Mouse (Mus musculus): Measurements from ENCODE around the gene Car2. TPM values are rescaled to one million over a fixed set of nuclear protein-coding genes. Genes with fewer than 3 reads are reported as not detected.

Car2 gene
- polyA plus RNA-seq, 1 experiment from 2014 or later = 2,019 TPM

GRCm38 (mm10) chr3:14874402-14875040 is 11.6 kb upstream of the Car2 start:
- Histone ChIP-seq H3K9ac (ENCODE audit: low read depth, low read length) (no peak overlapping the region), H3K27ac (ENCODE audit: low read length) (peak overlapping the region; percentile 42; the same call in 1 of the 2 replicates), H3K36me3 (ENCODE audit: control insufficient read depth, insufficient read depth) (no peaks in the 10 kb centered on the region), H3K9me3 (replicated peaks; ENCODE audit: control insufficient read depth, low read length) (no peaks in the 10 kb centered on the region), H3K4me3 (ENCODE audit: low read depth, low read length) (no peak overlapping the region), H3K4me2 (ENCODE audit: low read depth, low read length) (no peak overlapping the region; the same call in 1 of the 2 replicates), H3K27me3 (ENCODE audit: control insufficient read depth, insufficient read depth, low read depth, low read length) (no peaks in the 10 kb centered on the region), H3K4me1 (ENCODE audit: control insufficient read depth, low read depth, low read length) (peaks cover 24% of the 10 kb centered on the region)
- no peak for ATAC-seq (ENCODE audit: low read depth)
- WGBS (ENCODE audit: insufficient replicate concordance) = 32% methylated on average over 8 of the region's 8 CpGs

- Histone ChIP-seq H3K4me1 (ENCODE audit: control insufficient read depth, low read depth, low read length) (peaks cover 40% of the 10 kb centered on the region), H3K4me3 (ENCODE audit: low read depth, low read length) (no peak overlapping the region), H3K27ac (ENCODE audit: low read length) (peak overlapping the region; percentile 99), H3K27me3 (ENCODE audit: control insufficient read depth, insufficient read depth, low read depth, low read length) (no peaks in the 10 kb centered on the region), H3K9me3 (replicated peaks; ENCODE audit: control insufficient read depth, low read length) (no peaks in the 10 kb centered on the region), H3K36me3 (ENCODE audit: control insufficient read depth, insufficient read depth) (no peaks in the 10 kb centered on the region), H3K9ac (ENCODE audit: low read depth, low read length) (peak overlapping the region; percentile 47), H3K4me2 (ENCODE audit: low read depth, low read length) (peak overlapping the region; percentile 69)
- WGBS (ENCODE audit: insufficient replicate concordance) = 64% methylated on average over 9 of the region's 9 CpGs
- no peak for ATAC-seq (ENCODE audit: low read depth)
Observed at GRCm38 (mm10) chr3:14876325-14876918, 9.7 kb upstream of the Car2 start.

GRCm38 (mm10) chr3:14877251-14877909 is 8.7 kb upstream of the Car2 start:
- H3K4me2 ChIP-seq (ENCODE audit: low read depth, low read length) = peak overlapping the region; percentile 69
- peak overlapping the region; percentile 99 for H3K27ac ChIP-seq (ENCODE audit: low read length)
- H3K36me3 ChIP-seq (ENCODE audit: control insufficient read depth, insufficient read depth) = no peaks in the 10 kb centered on the region
- H3K9ac ChIP-seq (ENCODE audit: low read depth, low read length) = peak overlapping the region; percentile 61
- ATAC-seq (ENCODE audit: low read depth) = peak; percentile 85
- no peaks in the 10 kb centered on the region for H3K9me3 ChIP-seq (replicated peaks; ENCODE audit: control insufficient read depth, low read length)
- 23% methylated on average over 7 of the region's 7 CpGs for WGBS (ENCODE audit: insufficient replicate concordance)
- peaks cover 47% of the 10 kb centered on the region for H3K4me1 ChIP-seq (ENCODE audit: control insufficient read depth, low read depth, low read length)
- H3K4me3 ChIP-seq (ENCODE audit: low read depth, low read length) = peak overlapping the region; percentile 18
- no peaks in the 10 kb centered on the region for H3K27me3 ChIP-seq (ENCODE audit: control insufficient read depth, insufficient read depth, low read depth, low read length)

- 20% methylated on average over 6 of the region's 6 CpGs for WGBS (ENCODE audit: insufficient replicate concordance)
- Histone ChIP-seq H3K9me3 (replicated peaks; ENCODE audit: control insufficient read depth, low read length) (no peaks in the 10 kb centered on the region), H3K36me3 (ENCODE audit: control insufficient read depth, insufficient read depth) (no peaks in the 10 kb centered on the region), H3K27ac (ENCODE audit: low read length) (peak overlapping the region; percentile 99), H3K4me2 (ENCODE audit: low read depth, low read length) (peak overlapping the region; percentile 69), H3K4me3 (ENCODE audit: low read depth, low read length) (peak overlapping the region; percentile 37), H3K27me3 (ENCODE audit: control insufficient read depth, insufficient read depth, low read depth, low read length) (no peaks in the 10 kb centered on the region), H3K4me1 (ENCODE audit: control insufficient read depth, low read depth, low read length) (peaks cover 59% of the 10 kb centered on the region), H3K9ac (ENCODE audit: low read depth, low read length) (peak overlapping the region; percentile 61)
- ATAC-seq (ENCODE audit: low read depth) = peak; percentile 88
Observed at GRCm38 (mm10) chr3:14878749-14879223, 7.3 kb upstream of the Car2 start.

GRCm38 (mm10) chr3:14879293-14879692 is 6.8 kb upstream of the Car2 start:
- Histone ChIP-seq H3K4me3 (ENCODE audit: low read depth, low read length) (peak overlapping the region; percentile 37; the same call in 1 of the 2 replicates), H3K27me3 (ENCODE audit: control insufficient read depth, insufficient read depth, low read depth, low read length) (no peaks in the 10 kb centered on the region), H3K4me1 (ENCODE audit: control insufficient read depth, low read depth, low read length) (peaks cover 60% of the 10 kb centered on the region), H3K9ac (ENCODE audit: low read depth, low read length) (peak overlapping the region; percentile 59), H3K36me3 (ENCODE audit: control insufficient read depth, insufficient read depth) (no peaks in the 10 kb centered on the region), H3K27ac (ENCODE audit: low read length) (peak overlapping the region; percentile 99), H3K9me3 (replicated peaks; ENCODE audit: control insufficient read depth, low read length) (no peaks in the 10 kb centered on the region), H3K4me2 (ENCODE audit: low read depth, low read length) (peak overlapping the region; percentile 69)
- peak; percentile 28 for ATAC-seq (ENCODE audit: low read depth)
- WGBS (ENCODE audit: insufficient replicate concordance) = 42% methylated on average over 3 of the region's 3 CpGs

- H3K4me1 ChIP-seq (ENCODE audit: control insufficient read depth, low read depth, low read length) = peaks cover 64% of the 10 kb centered on the region
- peak overlapping the region; percentile 87 for H3K27ac ChIP-seq (ENCODE audit: low read length)
- WGBS (ENCODE audit: insufficient replicate concordance) = 24% methylated on average over 2 of the region's 2 CpGs
- H3K9ac ChIP-seq (ENCODE audit: low read depth, low read length) = peak overlapping the region; percentile 51
- no peaks in the 10 kb centered on the region for H3K36me3 ChIP-seq (ENCODE audit: control insufficient read depth, insufficient read depth)
- ATAC-seq (ENCODE audit: low read depth) = no peak
- H3K9me3 ChIP-seq (replicated peaks; ENCODE audit: control insufficient read depth, low read length) = no peaks in the 10 kb centered on the region
- H3K4me3 ChIP-seq (ENCODE audit: low read depth, low read length) = no peak overlapping the region
- no peaks in the 10 kb centered on the region for H3K27me3 ChIP-seq (ENCODE audit: control insufficient read depth, insufficient read depth, low read depth, low read length)
- H3K4me2 ChIP-seq (ENCODE audit: low read depth, low read length) = no peak overlapping the region
Observed at GRCm38 (mm10) chr3:14880277-14880676, 5.8 kb upstream of the Car2 start.

GRCm38 (mm10) chr3:14882005-14882404 is 4.1 kb upstream of the Car2 start:
- ATAC-seq (ENCODE audit: low read depth) = no peak
- H3K9me3 ChIP-seq (replicated peaks; ENCODE audit: control insufficient read depth, low read length) = no peaks in the 10 kb centered on the region
- peaks cover 53% of the 10 kb centered on the region for H3K4me1 ChIP-seq (ENCODE audit: control insufficient read depth, low read depth, low read length)
- peak overlapping the region; percentile 52; the same call in 1 of the 2 replicates for H3K9ac ChIP-seq (ENCODE audit: low read depth, low read length)
- H3K27me3 ChIP-seq (ENCODE audit: control insufficient read depth, insufficient read depth, low read depth, low read length) = no peaks in the 10 kb centered on the region
- 0 out of 2 replicates have a peak overlapping the region, but pooled peaks have one; percentile 17 for H3K4me2 ChIP-seq (ENCODE audit: low read depth, low read length)
- H3K4me3 ChIP-seq (ENCODE audit: low read depth, low read length) = no peak overlapping the region
- H3K36me3 ChIP-seq (ENCODE audit: control insufficient read depth, insufficient read depth) = no peaks in the 10 kb centered on the region
- peak overlapping the region; percentile 81 for H3K27ac ChIP-seq (ENCODE audit: low read length)

GRCm38 (mm10) chr3:14882756-14883155 is 3.3 kb upstream of the Car2 start:
- H3K4me2 ChIP-seq (ENCODE audit: low read depth, low read length) = peak overlapping the region; percentile 22; the same call in 1 of the 2 replicates
- peaks cover 52% of the 10 kb centered on the region for H3K4me1 ChIP-seq (ENCODE audit: control insufficient read depth, low read depth, low read length)
- H3K27ac ChIP-seq (ENCODE audit: low read length) = peak overlapping the region; percentile 86
- no peaks in the 10 kb centered on the region for H3K9me3 ChIP-seq (replicated peaks; ENCODE audit: control insufficient read depth, low read length)
- ATAC-seq (ENCODE audit: low read depth) = no peak
- H3K9ac ChIP-seq (ENCODE audit: low read depth, low read length) = peak overlapping the region; percentile 52
- no peak overlapping the region for H3K4me3 ChIP-seq (ENCODE audit: low read depth, low read length)
- H3K36me3 ChIP-seq (ENCODE audit: control insufficient read depth, insufficient read depth) = peaks cover 2% of the 10 kb centered on the region; the same call in 1 of the 2 replicates
- H3K27me3 ChIP-seq (ENCODE audit: control insufficient read depth, insufficient read depth, low read depth, low read length) = no peaks in the 10 kb centered on the region
- WGBS (ENCODE audit: insufficient replicate concordance) = 19% methylated on average over 3 of the region's 3 CpGs

- Histone ChIP-seq H3K4me1 (ENCODE audit: control insufficient read depth, low read depth, low read length) (peaks cover 40% of the 10 kb centered on the region), H3K27me3 (ENCODE audit: control insufficient read depth, insufficient read depth, low read depth, low read length) (no peaks in the 10 kb centered on the region), H3K36me3 (ENCODE audit: control insufficient read depth, insufficient read depth) (peaks cover 21% of the 10 kb centered on the region), H3K9me3 (replicated peaks; ENCODE audit: control insufficient read depth, low read length) (no peaks in the 10 kb centered on the region), H3K4me3 (ENCODE audit: low read depth, low read length) (peak overlapping the region; percentile 42), H3K27ac (ENCODE audit: low read length) (peak overlapping the region; percentile 75), H3K4me2 (ENCODE audit: low read depth, low read length) (peak overlapping the region; percentile 63), H3K9ac (ENCODE audit: low read depth, low read length) (peak overlapping the region; percentile 32)
- no peak for ATAC-seq (ENCODE audit: low read depth)
Observed at GRCm38 (mm10) chr3:14884826-14885225, 1.2 kb upstream of the Car2 start.

Data from liver, embryonic 16.5 days (tissue).